Mouse (Mus musculus) heart, embryonic 11.5 days (tissue): ENCODE measurements around the gene Amy1. TPM values are rescaled to one million over a fixed set of nuclear protein-coding genes. Genes with fewer than 3 reads are reported as not detected.
A peak's percentile ranks its signal among the peaks of the same experiment; 100 is the strongest.
"Not testable (repeated sequence)": the region's sequence is repeated elsewhere in the genome, so short reads cannot be mapped to it uniquely, and the experiment has no call there.

Experiments
- ATAC-seq: fragments of 200-750 bp; cut with Nextera tagmentation; replicated peaks from 2 replicates; pipeline ENCODE4 v1.8.0; 2017; ENCODE audit warnings: moderate library complexity; ENCODE audit not compliant: insufficient number of reproducible peaks, low FRiP score, low TSS enrichment
- H3K27ac ChIP-seq: fragments of 300-500 bp; sonication (generic); 2 replicates; pipeline ENCODE4 v1.5.1; 2014; ENCODE audit warnings: mild to moderate bottlenecking, low read depth, low read length
- H3K27me3 ChIP-seq: fragments of 300-500 bp; sonication (generic); 2 replicates; pipeline ENCODE4 v1.6.1; 2014; ENCODE audit warnings: mild to moderate bottlenecking, low read length, mixed read lengths; ENCODE audit not compliant: control insufficient read depth, insufficient read depth
- H3K36me3 ChIP-seq: fragments of 300-500 bp; sonication (generic); 2 replicates; pipeline ENCODE4 v1.6.1; 2014; ENCODE audit warnings: mild to moderate bottlenecking, low read length, moderate library complexity, mixed read lengths; ENCODE audit not compliant: control insufficient read depth, insufficient read depth
- H3K4me1 ChIP-seq: fragments of 300-500 bp; sonication (generic); 2 replicates; pipeline ENCODE4 v1.6.1; 2014; ENCODE audit warnings: low read length; ENCODE audit not compliant: control insufficient read depth, insufficient read depth
- H3K4me2 ChIP-seq: fragments of 300-500 bp; sonication (generic); 2 replicates; pipeline ENCODE4 v1.6.1; 2014; ENCODE audit warnings: mild to moderate bottlenecking, moderate library complexity
- H3K4me3 ChIP-seq: fragments of 300-500 bp; sonication (generic); 2 replicates; pipeline ENCODE4 v1.5.1; 2014; ENCODE audit warnings: low read depth, low read length
- H3K9ac ChIP-seq: fragments of 300-500 bp; sonication (generic); 2 replicates; pipeline ENCODE4 v1.6.1; 2014; ENCODE audit warnings: mild to moderate bottlenecking, low read depth, low read length, moderate library complexity
- H3K9me3 ChIP-seq: fragments of 300-500 bp; sonication (generic); replicated peaks from 2 replicates; pipeline ENCODE4 v1.6.1; 2016; ENCODE audit warnings: low read length; ENCODE audit not compliant: control insufficient read depth
- WGBS: fragments of 180-500 bp; shearing (Covaris S2); extraction: QIAGEN DNeasy Blood & Tissue Kit; methylation state at CpG from one replicate; pipeline ENCODE4 v1.1.7; 2014; ENCODE audit not compliant: insufficient replicate concordance; 5-methylcytosine and 5-hydroxymethylcytosine counted together
- polyA plus RNA-seq: library from polyadenylated mRNA; unstranded; fragments of >200 nt; fragmentation: Nextera tagmentation; extraction: Ambion mirVana; gene quantifications from 2 replicates; pipeline ENCODE4 v1.2.1, GENCODE M21; 2014

The Amy1 gene
- polyA plus RNA-seq, result 0.62 and 1.5 TPM in 2 replicates

GRCm38 (mm10) chr3:113606599-113606998, at the start of gene Amy1:
Gene Amy1, minus strand, starts transcription at chr3:113606699.
- no peak for ATAC-seq

GRCm38 (mm10) chr3:113654335-113654734, 47.8 kb upstream of the Amy1 start:
- Histone ChIP-seq H3K9me3 (no peaks in the 10 kb centered on the region), H3K9ac (no peak overlapping the region), H3K4me3 (no peak overlapping the region), H3K4me2 (no peak overlapping the region), H3K27ac (no peak overlapping the region), H3K27me3 (no peaks in the 10 kb centered on the region), H3K4me1 (no peaks in the 10 kb centered on the region), H3K36me3 (no peaks in the 10 kb centered on the region)
- ATAC-seq, result no peak
- WGBS, result 80% methylated on average over 3 of the region's 3 CpGs

More at GRCm38 (mm10) chr3:113606599-113606998, at the start of gene Amy1:
- no peaks in the 10 kb centered on the region for H3K4me1 ChIP-seq
- no peak within 1 kb of the TSS for H3K27ac ChIP-seq
- WGBS, result 90% methylated on average over 2 of the region's 2 CpGs
- no peak within 1 kb of the TSS for H3K4me2 ChIP-seq
- no peaks in the 10 kb centered on the region for H3K27me3 ChIP-seq
- H3K4me3 ChIP-seq, result no peak within 1 kb of the TSS
- H3K9me3 ChIP-seq, result no peaks in the 10 kb centered on the region
- H3K36me3 ChIP-seq, result peaks cover 2% of the 10 kb centered on the region
- H3K9ac ChIP-seq, result no peak within 1 kb of the TSS

DNA sequence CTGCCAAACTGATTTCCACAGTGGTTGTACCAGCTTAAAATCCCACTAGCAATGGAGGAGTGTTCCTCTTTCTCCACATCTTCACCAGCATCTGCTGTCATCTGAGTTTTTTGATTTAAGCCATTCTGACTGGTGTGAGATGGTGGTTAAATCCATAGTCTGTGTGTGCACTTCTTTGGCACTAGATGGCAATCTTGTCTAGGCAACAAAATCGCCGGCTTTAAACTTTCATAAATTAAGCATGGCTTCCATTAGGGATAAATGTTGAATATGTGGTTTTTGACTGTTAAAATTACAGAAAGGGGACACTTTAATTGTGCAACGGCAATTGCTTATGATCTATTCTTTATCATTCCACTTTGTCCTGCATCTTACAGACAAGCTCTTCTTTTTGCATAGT, 44.9 kb upstream of the Amy1 start:
- H3K9me3 ChIP-seq, H3K4me2 ChIP-seq, H3K27me3 ChIP-seq, H3K4me1 ChIP-seq, H3K9ac ChIP-seq, H3K4me3 ChIP-seq, H3K27ac ChIP-seq, H3K36me3 ChIP-seq, ATAC-seq: not testable (repeated sequence)
- WGBS, result 42% methylated on average over 3 of the region's 3 CpGs

- Histone ChIP-seq H3K9ac (no peak overlapping the region), H3K9me3 (no peaks in the 10 kb centered on the region), H3K36me3 (no peaks in the 10 kb centered on the region), H3K4me2 (no peak overlapping the region), H3K4me1 (no peaks in the 10 kb centered on the region), H3K27ac (no peak overlapping the region), H3K4me3 (no peak overlapping the region), H3K27me3 (no peaks in the 10 kb centered on the region)
- ATAC-seq, result no peak
- 74% methylated on average over 1 of the region's 1 CpGs for WGBS
Measured at GRCm38 (mm10) chr3:113639545-113639944, 33.0 kb upstream of the Amy1 start.

GRCm38 (mm10) chr3:113634220-113634619, 27.7 kb upstream of the Amy1 start:
- Histone ChIP-seq H3K4me2 (no peak overlapping the region), H3K27ac (no peak overlapping the region), H3K36me3 (no peaks in the 10 kb centered on the region), H3K9ac (no peak overlapping the region), H3K4me3 (no peak overlapping the region), H3K4me1 (peaks cover 4% of the 10 kb centered on the region; the same call in 1 of the 2 replicates), H3K27me3 (no peaks in the 10 kb centered on the region), H3K9me3 (no peaks in the 10 kb centered on the region)
- ATAC-seq, result no peak

DNA sequence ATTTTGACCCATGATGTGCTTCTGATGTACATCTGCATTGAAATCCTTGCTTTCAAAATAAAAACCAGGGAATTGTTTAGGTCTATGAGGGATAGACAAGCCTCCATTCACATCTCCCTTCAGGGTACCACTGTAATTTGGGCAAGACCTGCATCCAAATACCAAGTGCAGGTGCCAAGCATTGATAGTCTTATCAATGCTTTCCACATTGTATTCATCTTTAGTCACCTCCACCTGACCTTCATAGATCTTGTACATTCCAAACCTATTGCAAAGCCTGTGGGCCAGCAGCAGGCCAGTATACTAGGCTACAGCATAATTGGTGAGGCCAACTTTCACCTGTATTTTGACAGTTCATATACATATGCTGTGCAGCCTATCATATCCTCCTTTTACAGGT, 25.1 kb upstream of the Amy1 start:
- no peaks in the 10 kb centered on the region for H3K36me3 ChIP-seq
- H3K4me2 ChIP-seq, result no peak overlapping the region
- no peak for ATAC-seq
- H3K9me3 ChIP-seq, result no peaks in the 10 kb centered on the region
- H3K27ac ChIP-seq, result no peak overlapping the region
- H3K4me1 ChIP-seq, result peaks cover 4% of the 10 kb centered on the region; the same call in 1 of the 2 replicates
- no peak overlapping the region for H3K4me3 ChIP-seq
- no peak overlapping the region for H3K9ac ChIP-seq
- H3K27me3 ChIP-seq, result no peaks in the 10 kb centered on the region

GRCm38 (mm10) chr3:113630564-113630963, 24.1 kb upstream of the Amy1 start:
- no peaks in the 10 kb centered on the region for H3K9me3 ChIP-seq
- no peak for ATAC-seq
- peak overlapping the region; percentile 98 for H3K27ac ChIP-seq
- H3K36me3 ChIP-seq, result no peaks in the 10 kb centered on the region
- 13% methylated on average over 13 of the region's 13 CpGs for WGBS
- H3K4me3 ChIP-seq, result peak overlapping the region; percentile 55
- peak overlapping the region; percentile 96 for H3K9ac ChIP-seq
- no peaks in the 10 kb centered on the region for H3K27me3 ChIP-seq
- peak overlapping the region; percentile 80 for H3K4me2 ChIP-seq
- H3K4me1 ChIP-seq, result peaks cover 4% of the 10 kb centered on the region; the same call in 1 of the 2 replicates

DNA sequence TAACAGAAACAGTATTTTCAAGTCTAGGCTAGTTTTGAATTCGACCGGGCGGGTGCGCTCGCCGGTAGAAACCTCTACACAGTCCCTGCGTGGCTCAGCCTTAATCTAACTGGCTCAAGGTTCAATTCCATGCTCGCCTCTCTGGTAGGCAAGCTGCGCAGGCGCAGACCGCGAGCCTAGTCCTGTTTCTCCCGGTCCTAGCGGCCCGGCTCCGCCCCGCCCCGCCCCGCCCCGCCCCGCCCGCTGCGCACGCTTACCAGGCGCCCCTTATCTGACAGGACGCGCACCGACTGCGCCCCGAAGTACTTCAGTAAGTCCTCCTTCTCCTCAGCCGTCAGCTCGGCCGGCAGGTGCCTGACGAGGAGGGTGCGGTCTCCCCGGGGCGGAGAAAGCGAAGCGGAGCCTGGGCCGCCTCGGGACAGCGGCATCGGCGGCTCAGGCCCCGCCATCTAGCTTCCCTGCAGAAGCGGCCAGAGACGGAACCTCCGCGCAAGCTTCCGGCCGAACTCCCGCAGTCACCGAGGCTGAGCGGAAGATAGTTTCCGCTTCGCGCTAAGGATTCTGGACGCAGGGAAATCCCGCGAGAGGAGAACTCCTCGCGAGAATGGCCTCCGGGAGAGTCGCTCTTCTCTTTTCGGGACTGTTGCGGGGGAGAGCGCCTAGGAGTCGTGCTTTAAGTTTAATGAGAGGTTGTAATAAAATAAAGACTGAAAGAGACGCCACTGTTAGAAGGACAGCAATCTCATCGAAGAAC, 23.3 kb upstream of the Amy1 start, which contains the start of gene Rnpc3:
TSS of gene Rnpc3 (minus strand) at position 544 of the 754 bp plus-strand sequence.
- Histone ChIP-seq H3K4me1 (peaks cover 4% of the 10 kb centered on the region; the same call in 1 of the 2 replicates), H3K36me3 (no peaks in the 10 kb centered on the region), H3K9ac (peak within 1 kb of the TSS; percentile 96), H3K4me3 (peak within 1 kb of the TSS; percentile 55), H3K4me2 (peak within 1 kb of the TSS; percentile 80), H3K27me3 (no peaks in the 10 kb centered on the region), H3K27ac (peak within 1 kb of the TSS; percentile 98), H3K9me3 (no peaks in the 10 kb centered on the region)
- WGBS, result under 1% methylated on average over 68 of the region's 70 CpGs
- ATAC-seq, result peak; percentile 97

GRCm38 (mm10) chr3:113590844-113591243, 15.7 kb downstream of the Amy1 start:
- H3K4me3 ChIP-seq, result no peak overlapping the region
- no peak overlapping the region for H3K27ac ChIP-seq
- no peaks in the 10 kb centered on the region for H3K27me3 ChIP-seq
- ATAC-seq, result no peak
- WGBS, result 72% methylated on average over 1 of the region's 1 CpGs
- no peaks in the 10 kb centered on the region for H3K4me1 ChIP-seq
- no peaks in the 10 kb centered on the region for H3K9me3 ChIP-seq
- H3K9ac ChIP-seq, result no peak overlapping the region
- H3K4me2 ChIP-seq, result no peak overlapping the region
- no peaks in the 10 kb centered on the region for H3K36me3 ChIP-seq
